Mouse (Mus musculus): ENCODE data around the gene Atxn2. TPM values are rescaled to one million over a fixed set of nuclear protein-coding genes. Genes with fewer than 3 reads are reported as not detected.

Atxn2 gene
- polyA plus RNA-seq, 1 experiment from 2014 or later: 42.0 TPM

- Histone ChIP-seq H3K4me3 (peak within 1 kb of the TSS; percentile 81), H3K27ac (peak within 1 kb of the TSS; percentile 96), H3K27me3 (ENCODE audit: insufficient read depth, poor library complexity, severe bottlenecking) (peaks cover 29% of the 10 kb centered on the region), H3K36me3 (peaks cover 34% of the 10 kb centered on the region), H3K4me1 (replicated peaks) (peaks cover 53% of the 10 kb centered on the region), H3K9me3 (no peaks in the 10 kb centered on the region)
- WGBS: under 1% methylated on average over 42 of the region's 42 CpGs
- DNase-seq (ENCODE audit: low spot score): peak; percentile 96
Observed at GRCm38 (mm10) chr5:121848743-121849142, 137.6 kb downstream of the Atxn2 start, which contains the start of gene Pheta1. Pheta1 (plus strand) TSS chr5:121848984.

- Histone ChIP-seq H3K27me3 (ENCODE audit: insufficient read depth, poor library complexity, severe bottlenecking) (peaks cover 19% of the 10 kb centered on the region), H3K36me3 (peaks cover 44% of the 10 kb centered on the region), H3K4me3 (peak overlapping the region; percentile 81), H3K27ac (peak overlapping the region; percentile 96), H3K9me3 (no peaks in the 10 kb centered on the region), H3K4me1 (replicated peaks) (peaks cover 63% of the 10 kb centered on the region)
- no peak for DNase-seq (ENCODE audit: low spot score)
- WGBS: 45% methylated on average over 20 of the region's 20 CpGs
Observed at GRCm38 (mm10) chr5:121849478-121850349, 138.6 kb downstream of the Atxn2 start.

- WGBS: 89% methylated on average over 9 of the region's 9 CpGs
- Histone ChIP-seq H3K9me3 (no peaks in the 10 kb centered on the region), H3K36me3 (peaks cover 72% of the 10 kb centered on the region), H3K27ac (peak overlapping the region; percentile 57), H3K4me3 (no peak overlapping the region), H3K4me1 (replicated peaks) (peaks cover 60% of the 10 kb centered on the region), H3K27me3 (ENCODE audit: insufficient read depth, poor library complexity, severe bottlenecking) (no peaks in the 10 kb centered on the region)
- DNase-seq (ENCODE audit: low spot score): no peak
Observed at GRCm38 (mm10) chr5:121853368-121854051, 142.4 kb downstream of the Atxn2 start.

- peak overlapping the region; percentile 57; the same call in 1 of the 2 replicates for H3K27ac ChIP-seq
- H3K4me1 ChIP-seq (replicated peaks): peaks cover 52% of the 10 kb centered on the region
- no peaks in the 10 kb centered on the region for H3K27me3 ChIP-seq (ENCODE audit: insufficient read depth, poor library complexity, severe bottlenecking)
- H3K9me3 ChIP-seq: no peaks in the 10 kb centered on the region
- DNase-seq (ENCODE audit: low spot score): peak; percentile 50
- WGBS: 56% methylated on average over 10 of the region's 10 CpGs
- no peak overlapping the region for H3K4me3 ChIP-seq
- peaks cover 79% of the 10 kb centered on the region for H3K36me3 ChIP-seq
Observed at GRCm38 (mm10) chr5:121854768-121855167, 143.6 kb downstream of the Atxn2 start.

- H3K36me3 ChIP-seq: peaks cover 81% of the 10 kb centered on the region
- WGBS: 88% methylated on average over 11 of the region's 11 CpGs
- no peak for DNase-seq (ENCODE audit: low spot score)
- H3K27me3 ChIP-seq (ENCODE audit: insufficient read depth, poor library complexity, severe bottlenecking): no peaks in the 10 kb centered on the region
- H3K4me3 ChIP-seq: no peak overlapping the region
- H3K27ac ChIP-seq: no peak overlapping the region
- H3K9me3 ChIP-seq: peaks cover 12% of the 10 kb centered on the region
- peaks cover 33% of the 10 kb centered on the region for H3K4me1 ChIP-seq (replicated peaks)
Observed at GRCm38 (mm10) chr5:121856740-121857139, 145.6 kb downstream of the Atxn2 start.

- no peaks in the 10 kb centered on the region for H3K27me3 ChIP-seq (ENCODE audit: insufficient read depth, poor library complexity, severe bottlenecking)
- DNase-seq (ENCODE audit: low spot score): no peak
- peaks cover 12% of the 10 kb centered on the region for H3K9me3 ChIP-seq
- H3K27ac ChIP-seq: no peak overlapping the region
- H3K36me3 ChIP-seq: peaks cover 65% of the 10 kb centered on the region
- H3K4me3 ChIP-seq: no peak overlapping the region
- peaks cover 23% of the 10 kb centered on the region for H3K4me1 ChIP-seq (replicated peaks)
- 90% methylated on average over 12 of the region's 12 CpGs for WGBS
Observed at GRCm38 (mm10) chr5:121858427-121858826, 147.3 kb downstream of the Atxn2 start.

GRCm38 (mm10) chr5:121861964-121862363 is 150.8 kb downstream of the Atxn2 start:
- DNase-seq (ENCODE audit: low spot score): no peak
- Histone ChIP-seq H3K9me3 (peaks cover 12% of the 10 kb centered on the region), H3K4me3 (no peak overlapping the region), H3K27me3 (ENCODE audit: insufficient read depth, poor library complexity, severe bottlenecking) (peaks cover 9% of the 10 kb centered on the region; the same call in 1 of the 2 replicates), H3K36me3 (peaks cover 33% of the 10 kb centered on the region), H3K27ac (no peak overlapping the region), H3K4me1 (replicated peaks) (peaks cover 8% of the 10 kb centered on the region)
- 56% methylated on average over 5 of the region's 5 CpGs for WGBS

GRCm38 (mm10) chr5:121864330-121864729 is 153.2 kb downstream of the Atxn2 start:
- H3K9me3 ChIP-seq: peaks cover 12% of the 10 kb centered on the region
- 8% methylated on average over 10 of the region's 11 CpGs for WGBS
- peak overlapping the region; percentile 23; the same call in 1 of the 2 replicates for H3K4me3 ChIP-seq
- peaks cover 8% of the 10 kb centered on the region for H3K4me1 ChIP-seq (replicated peaks)
- H3K36me3 ChIP-seq: peaks cover 34% of the 10 kb centered on the region
- H3K27me3 ChIP-seq (ENCODE audit: insufficient read depth, poor library complexity, severe bottlenecking): peaks cover 13% of the 10 kb centered on the region; the same call in 1 of the 2 replicates
- peak overlapping the region; percentile 35; the same call in 1 of the 2 replicates for H3K27ac ChIP-seq
- DNase-seq (ENCODE audit: low spot score): no peak

Other genes starting within 250 kb of the Atxn2 start
- 0.08 TPM in 1 of 2 replicates, not detected in the other for gene Adam1b, start 207.9 kb upstream of the Atxn2 start, polyA plus RNA-seq (2016; fragmentation: Nextera tagmentation; extraction: Ambion mirVana)
- 1.3 and 2.2 TPM in 2 replicates for gene Adam1a, start 165.9 kb upstream of the Atxn2 start, polyA plus RNA-seq (2016; fragmentation: Nextera tagmentation; extraction: Ambion mirVana)
- not detected in 2 replicates for gene Gm42878, start 165.9 kb upstream of the Atxn2 start, polyA plus RNA-seq (2016; fragmentation: Nextera tagmentation; extraction: Ambion mirVana)
- gene Mapkapk5, start 165.4 kb upstream of the Atxn2 start, polyA plus RNA-seq (2016; fragmentation: Nextera tagmentation; extraction: Ambion mirVana): 48.8 and 53.9 TPM in 2 replicates
- gene Aldh2, start 117.5 kb upstream of the Atxn2 start, polyA plus RNA-seq (2016; fragmentation: Nextera tagmentation; extraction: Ambion mirVana): 123 and 124 TPM in 2 replicates
- gene Acad12, start 92.4 kb upstream of the Atxn2 start, polyA plus RNA-seq (2016; fragmentation: Nextera tagmentation; extraction: Ambion mirVana): 1.9 TPM in 2 replicates
- 3.0 and 3.5 TPM in 2 replicates for gene Acad10, start 50.8 kb upstream of the Atxn2 start, polyA plus RNA-seq (2016; fragmentation: Nextera tagmentation; extraction: Ambion mirVana)
- 41.6 and 41.9 TPM in 2 replicates for gene Brap, start 50.8 kb upstream of the Atxn2 start, polyA plus RNA-seq (2016; fragmentation: Nextera tagmentation; extraction: Ambion mirVana)
- 9.3 and 11.1 TPM in 2 replicates for gene Sh2b3, start 126.3 kb downstream of the Atxn2 start, polyA plus RNA-seq (2016; fragmentation: Nextera tagmentation; extraction: Ambion mirVana)
- gene Pheta1, start 137.6 kb downstream of the Atxn2 start, polyA plus RNA-seq (2016; fragmentation: Nextera tagmentation; extraction: Ambion mirVana): 44.8 and 54.5 TPM in 2 replicates